Mouse (Mus musculus) stomach, postnatal 0 days (tissue): ENCODE results near the gene Fosl1.

ENCODE experiments used
- CTCF ChIP-seq: IDR thresholded peaks from 2 replicates; pipeline ENCODE4 v1.5.1; 2016; ENCODE audit warnings: antibody characterized with exemption, low read depth, mild to moderate bottlenecking, moderate library complexity
- EP300 ChIP-seq: optimal IDR thresholded peaks from 2 replicates; pipeline ENCODE3; 2016; ENCODE audit warnings: antibody characterized with exemption

GRCm38 (mm10) chr19:5465037-5465436 is 17.7 kb downstream of the Fosl1 start:
- TF ChIP-seq CTCF, result no peak
- TF ChIP-seq EP300, result no peak
